Mouse (Mus musculus): Measurements from ENCODE around the gene Kif13a.

Gene Kif13a

DNA sequence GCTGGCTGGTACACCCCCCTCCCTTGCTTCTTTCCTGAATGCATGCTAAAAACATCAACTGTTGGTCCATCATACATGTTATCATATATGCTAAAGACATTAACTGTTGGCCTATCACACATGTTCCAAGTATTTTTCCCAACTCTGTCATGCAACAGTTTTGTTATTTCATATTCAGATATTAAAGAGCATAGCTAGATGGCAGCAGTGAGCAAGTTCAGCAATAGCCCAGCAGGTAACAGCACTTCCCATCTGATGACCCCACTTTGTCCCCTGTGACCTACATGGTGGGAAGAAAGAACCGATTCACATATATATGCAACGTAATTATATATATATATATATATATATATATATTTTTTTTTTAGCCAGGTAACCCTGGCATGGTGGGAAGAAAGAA lies 91.1 kb downstream of the Kif13a start:
- no peak for DNase-seq (ENCODE audit: low spot score)

DNA sequence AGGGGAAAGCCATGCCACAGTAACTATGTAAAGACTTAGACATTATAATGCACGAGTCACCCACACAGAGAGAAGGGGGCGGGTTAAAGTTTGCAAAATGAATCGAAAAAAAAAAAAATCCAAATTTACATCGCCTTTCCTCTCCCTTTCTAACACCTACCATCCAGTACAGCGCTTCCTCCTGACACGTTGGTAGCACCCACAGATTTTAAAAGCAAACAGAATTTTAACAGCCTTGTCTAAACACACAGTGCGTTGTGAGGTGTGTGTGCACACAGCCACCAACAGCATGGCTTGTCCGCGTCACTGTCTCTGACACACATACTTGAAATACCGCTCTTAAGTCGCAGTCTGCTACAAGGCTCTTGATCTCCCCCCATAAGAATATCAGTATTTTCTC lies 94.3 kb downstream of the Kif13a start:
- no peak for DNase-seq (ENCODE audit: low spot score)

DNA sequence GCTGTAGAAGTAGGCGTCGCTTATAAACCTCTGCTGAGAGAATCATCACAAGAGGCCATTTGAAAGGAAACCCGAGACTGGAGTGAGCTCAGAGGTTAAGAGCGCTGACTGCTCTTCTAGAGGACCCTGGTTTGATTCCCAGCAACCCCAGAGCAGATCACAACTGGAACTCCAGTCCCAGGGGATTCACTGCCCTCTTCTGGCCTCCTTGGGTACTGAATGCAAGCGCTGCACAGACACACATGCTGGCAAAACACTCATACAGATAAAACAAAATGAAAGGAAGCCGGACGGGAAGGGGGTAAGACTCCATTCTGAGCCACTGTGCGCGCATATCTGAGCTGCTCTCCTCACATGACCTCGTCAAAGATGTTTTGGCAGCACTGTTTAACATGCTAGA lies 94.9 kb downstream of the Kif13a start:
- no peak for DNase-seq (ENCODE audit: low spot score)

DNA sequence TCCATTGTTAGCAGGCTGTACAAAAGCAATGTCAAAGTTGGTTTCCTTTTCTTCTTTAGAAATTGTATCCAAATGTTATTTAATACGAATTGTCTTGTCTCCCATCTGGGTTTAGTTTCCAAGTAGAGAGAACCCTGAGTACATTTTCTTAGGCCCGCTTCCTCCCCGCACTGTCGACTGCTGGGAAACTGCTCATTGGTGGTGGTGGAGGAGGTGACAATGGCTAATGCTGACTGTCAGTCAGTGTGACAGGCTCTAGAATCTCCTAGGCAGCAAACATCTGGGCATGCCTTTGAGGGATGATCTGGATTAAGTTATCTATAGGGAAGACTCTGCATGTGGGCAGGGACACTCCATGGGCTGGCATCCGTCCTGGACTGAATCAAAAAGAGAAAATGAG lies 96.1 kb downstream of the Kif13a start:
- DNase-seq (ENCODE audit: low spot score) = no peak

DNA sequence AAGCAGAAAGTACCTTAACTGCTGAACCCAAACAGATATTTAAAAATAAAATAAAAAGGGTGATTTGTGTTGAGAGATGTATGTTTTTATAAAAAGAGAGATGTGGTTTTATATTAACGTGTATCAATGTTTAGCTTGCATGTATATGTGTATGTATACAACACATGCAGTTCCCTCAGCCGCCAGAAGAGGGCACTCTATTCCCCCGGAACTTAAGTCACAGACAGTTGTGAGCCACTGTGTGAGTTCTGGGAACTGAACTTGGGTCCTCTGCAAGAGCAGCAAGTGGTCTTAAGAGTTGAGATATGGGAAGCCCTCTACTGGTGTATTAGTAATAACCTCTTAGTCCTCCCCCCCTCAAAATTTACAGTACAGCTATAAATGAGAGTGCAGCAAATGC lies 96.7 kb downstream of the Kif13a start:
- DNase-seq (ENCODE audit: low spot score) = no peak

DNA sequence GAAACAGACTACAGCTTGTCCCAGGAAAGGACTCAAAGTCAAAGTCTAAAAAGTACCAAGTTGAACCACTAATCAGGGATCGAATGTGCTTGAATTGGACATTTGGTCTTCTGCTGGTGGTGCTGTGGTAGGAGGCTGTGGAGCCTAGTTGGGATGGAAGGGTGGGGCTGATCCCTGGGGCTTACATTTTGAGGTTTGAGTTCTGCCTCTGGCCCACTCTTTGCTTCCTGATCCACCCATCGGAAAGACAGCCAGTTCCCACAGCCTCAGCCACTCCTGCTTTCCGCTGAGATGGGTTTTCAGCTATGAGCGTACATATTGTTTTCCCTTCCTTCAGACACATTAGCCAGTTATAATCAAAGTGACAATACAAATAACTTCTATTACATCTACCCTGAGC lies 106.4 kb downstream of the Kif13a start:
- DNase-seq (ENCODE audit: low spot score) = no peak

DNA sequence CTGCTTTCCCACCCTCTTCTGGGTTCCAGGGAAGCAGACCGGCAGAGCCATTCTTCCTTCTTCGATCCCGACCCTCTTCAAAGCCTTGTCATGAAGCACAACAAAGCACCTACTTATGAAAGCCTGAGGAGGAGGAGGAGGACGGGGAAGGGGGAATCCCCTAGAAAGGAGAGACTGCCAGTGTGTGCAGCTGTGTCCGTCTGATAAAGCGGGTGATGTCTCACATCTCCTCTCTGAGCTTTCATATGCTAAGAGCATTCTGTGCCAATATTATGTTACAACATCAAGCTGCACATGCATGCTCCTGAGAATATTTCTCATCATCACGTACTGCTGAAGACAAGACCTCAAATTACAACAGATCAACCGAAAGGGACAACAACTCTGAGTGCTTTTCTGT lies 107.5 kb downstream of the Kif13a start:
- no peak for DNase-seq (ENCODE audit: low spot score)

DNA sequence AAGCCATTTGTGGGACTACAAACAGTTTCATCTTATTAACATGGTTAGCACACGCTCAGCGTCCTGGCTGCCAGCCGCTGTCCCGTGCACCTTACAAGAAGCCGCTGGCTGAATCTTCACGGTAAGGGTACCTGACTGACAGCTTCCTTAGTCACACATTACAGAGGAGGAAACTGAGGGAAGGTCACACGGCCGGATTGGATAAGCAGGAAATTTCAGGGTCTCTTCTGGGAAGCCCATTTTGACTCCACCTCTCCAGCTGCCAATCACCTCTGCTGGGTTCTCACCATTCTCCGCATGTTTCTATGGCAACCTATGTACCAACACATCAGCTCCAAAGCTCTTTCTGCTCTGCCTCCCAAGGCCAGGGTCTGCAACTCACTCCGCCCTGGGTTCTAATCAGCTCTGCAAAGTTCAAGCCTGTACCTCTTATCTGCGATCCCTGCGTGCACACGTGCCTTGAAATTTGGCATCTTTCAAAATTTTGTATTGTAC lies 109.9 kb downstream of the Kif13a start:
- DNase-seq (ENCODE audit: low spot score) = no peak

DNA sequence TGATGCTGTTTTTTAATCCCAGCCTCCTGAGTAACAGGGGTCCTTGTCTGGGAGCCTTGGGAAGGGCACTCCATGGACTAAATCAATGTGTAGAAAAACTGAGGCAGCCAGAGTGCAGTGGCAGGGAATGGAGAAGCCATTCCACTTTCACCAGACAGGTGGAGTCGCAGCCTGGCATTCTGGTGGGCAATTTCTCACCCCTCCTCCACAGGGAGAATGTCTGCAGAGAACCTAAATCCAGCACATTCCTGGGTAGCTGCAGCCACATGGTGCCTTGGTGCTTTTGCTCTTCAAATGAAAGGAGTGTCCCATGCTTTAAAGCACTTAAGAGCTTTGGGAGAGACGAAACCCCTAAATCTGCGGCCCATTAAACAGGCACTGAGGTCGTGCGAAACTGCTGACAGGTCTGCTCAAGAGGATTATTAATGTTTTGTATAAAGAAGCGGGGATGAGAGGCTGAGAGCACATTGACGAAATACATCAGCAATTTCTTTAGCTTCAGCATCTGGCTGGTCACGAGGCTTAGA lies 110.4 kb downstream of the Kif13a start:
- no peak for DNase-seq (ENCODE audit: low spot score)

DNA sequence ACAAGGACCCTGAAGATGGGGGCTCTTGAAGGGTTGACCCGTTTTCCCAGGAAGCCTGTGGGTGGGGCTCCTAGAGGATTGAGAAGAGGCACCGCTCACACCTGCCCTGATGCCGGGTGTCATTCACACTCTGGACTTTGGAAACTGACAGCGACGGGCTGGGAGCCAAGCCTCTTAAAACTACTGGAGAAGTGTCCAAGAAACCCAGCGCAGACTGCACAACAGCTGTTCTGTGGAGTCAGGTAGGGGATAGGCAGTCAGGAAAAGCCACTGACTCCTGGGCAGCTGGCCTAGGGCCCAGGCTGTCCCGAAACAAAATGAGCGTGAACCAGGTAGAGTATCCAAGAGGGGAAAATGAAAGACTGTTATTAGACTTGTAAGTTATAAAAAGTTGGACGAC lies 111.3 kb downstream of the Kif13a start:
- DNase-seq (ENCODE audit: low spot score) = no peak

DNA sequence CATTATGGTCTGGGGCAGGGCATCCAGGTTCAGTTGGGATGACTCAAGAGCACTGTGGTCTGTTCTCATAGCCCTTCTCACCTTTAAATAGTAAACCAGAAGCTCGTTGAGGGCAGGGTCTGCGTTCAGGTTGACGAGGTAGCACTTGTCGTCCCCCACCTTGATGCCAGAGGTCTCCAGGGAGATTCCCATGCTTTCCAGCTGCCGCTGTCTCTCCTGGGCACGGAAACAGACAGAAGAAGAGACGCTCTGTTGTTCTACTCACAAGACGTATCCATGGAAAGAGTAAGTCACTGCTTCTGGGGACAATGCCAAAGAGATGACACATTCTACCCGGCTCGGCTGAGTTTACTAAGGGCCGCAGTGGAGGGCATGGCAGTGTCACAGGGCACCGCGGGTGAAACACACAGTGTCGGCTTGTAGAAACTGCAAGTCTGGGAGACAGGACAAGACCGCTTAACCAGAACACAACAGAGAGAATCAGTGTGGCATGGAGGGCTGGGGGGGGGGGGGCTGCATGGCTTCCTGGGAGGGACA lies 117.0 kb downstream of the Kif13a start:
- no peak for DNase-seq (ENCODE audit: low spot score)

DNA sequence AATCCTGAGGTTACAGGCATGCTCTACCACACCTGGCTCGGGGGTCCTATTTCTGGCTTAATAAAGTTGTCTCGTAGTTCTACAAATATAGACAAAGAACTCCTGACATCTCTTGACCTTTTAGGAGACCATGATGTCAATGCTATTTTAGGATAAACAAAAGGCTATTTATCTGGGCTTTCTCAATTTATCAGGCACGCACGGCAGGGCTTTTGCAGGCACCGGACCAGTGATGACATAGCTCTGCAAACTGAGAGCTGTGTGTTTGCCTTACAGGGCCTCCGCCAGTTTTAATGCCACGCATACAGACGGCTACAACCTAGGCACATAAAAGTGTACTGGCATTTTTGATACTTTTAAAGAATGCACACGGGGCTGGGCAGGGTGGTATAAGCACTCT lies 118.0 kb downstream of the Kif13a start:
- no peak for DNase-seq (ENCODE audit: low spot score)

DNA sequence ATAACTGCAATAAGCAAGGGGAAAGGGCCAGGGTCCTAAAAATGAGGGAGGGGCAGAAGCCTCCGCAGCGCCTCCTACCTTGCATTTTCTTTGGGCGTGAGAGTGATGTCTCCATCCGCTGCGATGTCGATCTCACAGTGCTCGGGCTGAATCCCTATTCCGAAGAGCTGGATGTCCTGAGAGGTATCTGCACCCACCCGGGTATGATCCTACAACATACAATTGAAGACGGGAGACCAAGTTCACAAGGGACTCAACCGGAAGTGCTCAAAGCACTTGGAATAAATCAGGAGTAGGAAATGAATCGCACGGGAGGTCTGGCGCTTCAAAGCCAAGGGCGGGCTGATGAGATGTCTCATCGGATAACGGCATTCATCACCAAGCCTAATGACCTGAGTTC lies 119.1 kb downstream of the Kif13a start:
- no peak for DNase-seq (ENCODE audit: low spot score)

DNA sequence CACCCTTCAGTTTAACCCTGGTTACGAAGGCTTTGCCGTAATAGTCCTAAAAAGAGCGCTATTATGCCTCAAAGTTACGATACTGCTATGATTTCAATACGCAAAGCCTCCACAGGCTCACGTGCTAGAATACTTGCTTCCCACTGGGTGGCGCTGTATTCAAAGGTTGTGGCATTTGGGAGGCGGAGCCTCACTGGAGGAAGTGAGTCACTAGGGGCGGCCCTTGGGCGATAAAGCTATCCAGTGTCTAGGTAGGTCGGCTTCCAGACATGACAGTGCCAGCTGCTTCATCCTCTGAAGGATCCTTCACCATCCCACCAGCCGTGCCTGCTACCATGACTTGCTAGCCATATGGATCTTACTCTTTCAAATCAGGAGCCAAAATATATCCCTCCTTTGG lies 119.6 kb downstream of the Kif13a start:
- peak; percentile 33 for DNase-seq (ENCODE audit: low spot score)

DNA sequence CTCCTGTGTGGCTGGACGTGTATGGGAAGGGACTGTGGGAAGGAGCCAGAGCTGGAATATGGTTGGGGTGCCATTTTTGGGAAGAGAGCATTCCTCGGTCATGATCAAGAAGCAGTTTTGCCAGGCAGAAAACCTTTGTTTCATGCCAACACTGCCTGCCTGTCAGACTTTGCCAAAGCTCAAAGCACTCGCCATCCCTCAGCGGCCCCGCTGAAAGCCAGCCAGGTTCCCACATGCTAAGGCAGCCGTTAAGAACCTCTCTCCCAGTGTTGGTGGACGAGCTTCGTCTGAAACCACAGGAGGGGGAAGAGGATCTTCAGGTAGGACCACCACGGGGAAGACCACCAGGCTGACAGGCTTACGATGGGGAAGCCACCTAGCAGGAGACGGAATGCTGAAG lies 121.8 kb downstream of the Kif13a start:
- no peak for DNase-seq (ENCODE audit: low spot score)

DNA sequence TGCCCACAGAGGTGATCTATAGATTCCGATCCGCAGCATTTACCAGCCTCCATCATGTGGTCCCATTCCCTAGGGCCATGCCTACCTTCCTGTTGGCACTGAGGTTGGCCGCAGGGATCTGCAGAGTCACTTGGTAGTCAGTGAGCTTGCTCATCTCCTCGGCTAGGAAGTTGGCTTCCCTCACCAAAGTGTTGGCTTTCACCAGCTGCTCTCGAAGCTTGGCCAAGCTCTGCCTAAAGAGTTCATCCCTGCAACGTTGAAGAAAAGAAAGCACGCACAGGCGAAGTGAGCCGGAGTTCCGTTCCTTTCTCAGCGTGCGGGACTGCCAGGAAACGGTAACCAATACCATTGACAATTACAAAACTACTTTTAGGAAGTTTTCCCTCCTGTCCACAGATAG lies 128.5 kb downstream of the Kif13a start:
- DNase-seq (ENCODE audit: low spot score) = no peak

DNA sequence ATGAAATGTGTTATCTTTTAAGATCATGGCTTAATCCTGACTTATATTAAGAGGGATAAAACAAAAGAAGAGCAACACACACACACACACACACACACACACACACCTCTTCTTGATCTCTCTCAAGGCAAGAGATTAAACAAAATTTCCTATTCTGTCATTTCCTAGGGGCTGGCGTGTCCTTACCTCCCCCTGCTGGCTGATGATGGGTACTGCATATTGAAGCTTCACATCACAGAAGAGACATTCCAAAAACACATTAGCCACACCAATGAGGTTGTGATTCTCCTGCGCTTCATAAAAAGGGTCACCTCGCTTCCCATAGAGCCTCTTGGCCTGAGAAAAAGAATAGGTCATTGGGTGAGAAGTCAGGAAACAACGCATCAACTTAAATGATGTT lies 131.5 kb downstream of the Kif13a start:
- peak; percentile 80 for DNase-seq (ENCODE audit: low spot score)

DNA sequence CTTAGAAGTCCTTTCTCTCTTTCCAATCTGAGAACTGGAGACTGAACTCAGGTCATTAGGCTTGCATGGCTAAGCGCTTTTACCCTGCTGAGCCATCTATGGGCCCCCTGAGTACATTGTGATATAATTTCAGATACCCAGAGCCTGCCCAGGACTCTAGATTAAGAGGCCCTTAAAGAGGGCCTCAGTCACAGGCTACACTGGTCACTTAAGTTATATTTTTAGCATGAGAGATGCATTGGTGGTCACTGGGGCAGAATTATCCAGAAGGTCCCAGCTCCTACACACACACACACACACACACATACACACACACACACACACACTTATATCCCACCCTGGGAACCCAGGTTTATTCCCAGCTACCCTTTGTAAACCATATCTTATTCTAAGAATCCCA lies 133.3 kb downstream of the Kif13a start:
- DNase-seq (ENCODE audit: low spot score) = no peak

DNA sequence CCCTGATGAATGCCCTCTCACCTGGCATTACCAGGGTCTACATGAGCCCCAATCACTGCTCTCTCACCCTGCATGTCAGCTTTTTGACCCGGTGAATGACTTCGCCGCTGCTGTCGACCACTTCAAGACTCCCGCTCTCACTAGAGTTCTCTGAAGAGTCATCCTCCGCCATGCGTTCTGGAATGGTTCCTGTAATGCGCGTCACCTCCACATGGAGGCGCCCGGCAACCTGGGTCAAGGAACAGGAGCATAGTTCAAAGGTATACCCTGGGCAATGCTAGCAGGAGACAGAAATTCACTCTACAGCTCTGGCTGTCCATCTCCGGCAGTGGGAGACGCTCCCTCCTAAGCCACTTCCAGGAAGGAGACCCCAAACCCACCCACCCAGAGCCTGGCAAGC lies 135.8 kb downstream of the Kif13a start:
- DNase-seq (ENCODE audit: low spot score) = peak; percentile 29

DNA sequence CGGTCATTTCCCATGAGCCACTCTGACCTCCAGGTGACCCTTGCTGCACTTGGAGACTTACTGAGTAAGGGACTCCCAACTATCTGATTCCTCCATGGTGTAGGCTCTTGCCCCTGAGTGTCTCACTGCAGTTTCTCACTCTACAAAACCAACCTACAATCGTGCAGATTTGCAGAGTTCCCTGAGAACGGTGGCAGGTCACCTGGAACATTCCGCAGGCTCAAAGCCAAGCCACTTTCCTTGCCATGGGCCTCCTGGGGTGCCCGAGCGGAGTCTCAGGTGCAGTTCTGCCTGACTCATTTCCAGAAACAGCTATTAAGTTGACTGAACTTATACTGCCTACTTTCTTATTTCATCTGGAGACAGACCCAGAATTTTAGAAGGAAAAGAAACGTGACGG lies 141.2 kb downstream of the Kif13a start:
- no peak for DNase-seq (ENCODE audit: low spot score)

DNA sequence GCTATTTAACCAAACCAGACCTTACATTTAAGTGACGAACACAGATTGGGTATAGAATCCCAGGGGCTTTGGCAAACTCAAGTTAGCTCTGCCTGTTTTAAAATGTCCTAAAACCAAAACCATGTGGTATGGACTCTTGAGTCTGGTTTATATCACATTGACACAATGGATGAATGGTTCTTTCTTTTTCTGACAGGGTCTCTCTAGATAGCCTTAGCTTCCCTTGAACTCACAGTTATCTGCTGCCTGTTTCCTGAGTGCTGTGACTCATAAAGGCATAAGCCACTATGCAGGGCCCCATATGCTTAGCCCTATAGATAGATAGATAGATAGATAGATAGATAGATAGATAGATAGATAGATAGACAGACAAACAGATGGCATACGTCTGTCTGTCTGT lies 142.8 kb downstream of the Kif13a start:
- no peak for DNase-seq (ENCODE audit: low spot score)

DNA sequence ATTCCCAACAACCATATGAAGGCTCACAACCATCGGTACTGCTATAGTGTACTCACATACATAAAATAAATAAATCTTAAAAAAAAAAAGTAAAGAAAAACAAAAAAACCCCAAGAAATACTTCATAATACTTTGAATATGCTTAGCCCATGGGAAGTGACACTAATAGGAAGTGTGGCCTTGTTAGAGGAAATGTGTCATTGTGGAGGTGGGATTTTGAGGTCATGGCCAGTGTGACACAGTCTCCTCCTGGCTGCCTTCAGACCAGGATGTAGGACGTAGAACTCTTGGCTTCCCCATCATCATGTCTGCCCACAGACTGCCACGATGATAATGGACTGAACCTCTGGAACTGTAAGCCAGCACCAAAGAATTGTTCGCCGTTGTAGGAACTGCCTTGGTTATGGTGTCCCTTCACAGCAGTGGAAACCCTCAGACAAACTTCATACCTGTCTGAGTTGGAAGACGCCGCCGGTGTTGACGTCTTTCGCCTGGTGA lies 143.6 kb downstream of the Kif13a start:
- DNase-seq (ENCODE audit: low spot score) = peak; percentile 16

DNA sequence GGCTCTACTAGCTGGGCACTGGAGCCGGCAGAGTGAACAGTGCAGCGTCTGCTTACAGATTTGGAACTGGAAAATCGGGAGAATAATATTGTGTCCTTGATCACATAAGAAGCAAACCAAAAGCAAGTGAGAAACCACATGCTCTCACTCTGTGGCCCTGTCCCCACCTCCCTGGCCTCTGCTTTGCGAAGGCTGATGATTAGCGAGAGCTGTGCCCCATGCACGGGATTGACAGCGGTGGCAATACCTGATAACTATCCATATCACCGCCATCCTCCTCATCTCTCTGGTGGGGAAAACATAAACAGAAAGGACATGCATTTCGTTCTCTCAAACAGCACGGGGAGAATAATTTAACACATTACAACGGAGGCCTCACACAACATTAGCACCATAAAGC lies 149.3 kb downstream of the Kif13a start:
- DNase-seq (ENCODE audit: low spot score) = no peak

DNA sequence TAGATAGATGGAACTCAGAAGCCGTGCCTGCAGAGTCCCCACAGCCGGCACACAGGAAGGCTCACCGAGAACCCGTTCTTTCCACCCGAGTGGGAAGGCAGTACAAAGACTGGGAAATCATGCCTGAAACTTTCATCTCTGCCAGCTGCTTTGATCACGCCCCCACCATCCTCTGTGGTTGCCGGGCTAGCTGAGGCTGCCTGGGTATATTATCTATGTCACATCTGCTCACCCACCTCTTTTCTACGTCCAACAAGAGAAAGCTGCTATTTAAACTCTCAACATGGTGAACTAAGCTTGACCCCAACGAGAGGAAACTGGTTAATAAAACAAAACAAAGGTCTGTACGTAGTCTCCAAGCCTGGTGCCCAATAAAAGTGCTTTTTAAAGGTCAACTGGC lies 149.8 kb downstream of the Kif13a start:
- peak; percentile 83 for DNase-seq (ENCODE audit: low spot score)
